Mouse (Mus musculus) T-helper 2 cell (primary cell): ENCODE data around the gene Gm3248.
"Not testable (repeated sequence)": the region's sequence is repeated elsewhere in the genome, so short reads cannot be mapped to it uniquely, and the experiment has no call there.

ENCODE experiments used
- in situ Hi-C: fragments of 300-600 bp; cut with MboI, MseI; formaldehyde crosslinking; loops from one replicate; pipeline ENCODE4 v1.15.1; 2025; ENCODE audit warnings: high pct_unique_total_duplicates

The Gm3248 gene

GRCm38 (mm10) chr14:5961635-5962034, at the start of gene Gm3248:
Gene Gm3248, minus strand, starts transcription at chr14:5961745.
- in situ Hi-C loops, result not testable (repeated sequence)

GRCm38 (mm10) chr14:5987136-5987535, 25.6 kb upstream of the Gm3248 start:
- in situ Hi-C loops, result loop anchor here (25.0 kb wide), 1 partner anchor 1525 kb away; no protein-coding TSS in a partner anchor

- in situ Hi-C loops, result loop anchor here (25.0 kb wide), 1 partner anchor 1533 kb away; no protein-coding TSS in a partner anchor
These were observed 17.5 kb upstream of the Gm3248 start, which contains the start of gene Gm3453 for GRCm38 (mm10) chr14:5979037-5979436. Gene Gm3453, minus strand, starts transcription at chr14:5979137.

- in situ Hi-C loops, result not testable (repeated sequence)
These were observed 896 bp upstream of the Gm3248 start for GRCm38 (mm10) chr14:5962441-5962840.

- in situ Hi-C loops, result not testable (repeated sequence)
These were observed 443 bp downstream of the Gm3248 start for GRCm38 (mm10) chr14:5961102-5961501.

GRCm38 (mm10) chr14:5960479-5960878, 1.1 kb downstream of the Gm3248 start:
- in situ Hi-C loops, result not testable (repeated sequence)

- in situ Hi-C loops, result not testable (repeated sequence)
These were observed 38.3 kb downstream of the Gm3248 start for GRCm38 (mm10) chr14:5923276-5923675.

GRCm38 (mm10) chr14:5918330-5918942, 43.1 kb downstream of the Gm3248 start:
- in situ Hi-C loops, result not testable (repeated sequence)

- in situ Hi-C loops, result not testable (repeated sequence)
These were observed 47.8 kb downstream of the Gm3248 start for GRCm38 (mm10) chr14:5913701-5914100.
